Mouse (Mus musculus) E14TG2a.4 (cell line): ENCODE measurements at regions not wholly inside any gene's neighbourhood (a gene's known extent, or its start where the extent isn't known, plus 50 kb on each side); places are given as distances from the start of the nearest gene placed in this dataset.

Source experiments
- CTCF ChIP-seq: conservative IDR thresholded peaks from 2 replicates; pipeline ENCODE4 v1.5.1; 2014; ENCODE audit warnings: low read length
- NANOG ChIP-seq: IDR thresholded peaks from 2 replicates; pipeline ENCODE4 v1.6.1; 2014; ENCODE audit warnings: borderline replicate concordance, low read length, mixed read lengths

- TF ChIP-seq CTCF (no peak), NANOG (no peak)
Observed at GRCm38 (mm10) chr9:66657116-66657758, 56.2 kb upstream of the Car12 start.
